ENCODE assay signal across 28 mouse cellular contexts in the genomic region with DNA sequence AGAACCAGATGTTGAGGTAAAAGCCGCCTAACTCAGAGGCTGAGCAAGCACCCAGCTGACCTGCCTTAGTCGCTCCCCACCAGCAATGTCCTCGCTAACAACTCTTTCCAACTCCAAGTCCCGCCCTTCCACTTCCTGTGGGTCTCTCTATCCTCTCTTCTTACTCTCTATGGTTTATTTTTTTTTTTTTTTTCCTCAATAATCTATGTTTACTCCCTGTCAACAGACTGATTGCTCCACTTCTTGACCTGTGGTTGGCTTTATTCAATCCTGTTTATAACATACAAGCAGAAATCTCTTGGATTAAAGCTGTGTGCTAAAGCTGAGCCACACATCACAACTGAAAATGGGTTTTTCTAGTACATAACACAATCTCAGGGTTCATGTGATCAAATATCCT. TPM values are rescaled to one million over a fixed set of nuclear protein-coding genes. Genes with fewer than 3 reads are reported as not detected.
"Had no signal": no experiment of that assay in that cellular context is flagged by ENCODE, and none has a peak within 500 bp of the region (broad histone marks: within the 10 kb centered on the region; RNA-seq: fewer than 3 reads in every experiment).

No protein-coding gene starts in this region.

- H3K27me3 ChIP-seq: limb, embryonic 12.5 days; limb, embryonic 15.5 days; liver, embryonic 15.5 days had no signal

- H3K9me3 ChIP-seq: limb, embryonic 12.5 days; limb, embryonic 15.5 days; liver, embryonic 12.5 days; liver, embryonic 15.5 days had no signal

- H3K36me3 ChIP-seq: limb, embryonic 12.5 days; limb, embryonic 15.5 days; liver, embryonic 12.5 days; liver, embryonic 15.5 days had no signal

- H3K4me1 ChIP-seq: liver, embryonic 15.5 days had no signal

- DNase-seq: kidney, adult 18-20 months; kidney, postnatal 25 days; layer of hippocampus, adult 9-11 months; layer of hippocampus, postnatal 36 days; left cerebral cortex, postnatal 4 days; lung, adult 2 months; lung, postnatal 14 days; lung, postnatal 4 days; midbrain, embryonic 14.5 days; thymus, postnatal 4 days had no signal

- H3K4me3 ChIP-seq: layer of hippocampus, adult 2 months; left cerebral cortex, adult 2 months; limb, embryonic 12.5 days; limb, embryonic 15.5 days; liver, embryonic 12.5 days; liver, embryonic 15.5 days had no signal

- H3K9ac ChIP-seq: limb, embryonic 12.5 days; limb, embryonic 15.5 days; liver, embryonic 12.5 days; liver, embryonic 15.5 days had no signal

- H3K27ac ChIP-seq: kidney, postnatal 0 days; layer of hippocampus, adult 2 months; left cerebral cortex, adult 2 months; limb, embryonic 12.5 days; limb, embryonic 15.5 days; liver, embryonic 12.5 days; liver, embryonic 15.5 days had no signal

RNA-seq across cellular contexts. Expression of gene 9530003J23Rik, which starts 42.8 kb away (rescaled TPM):
- total RNA-seq: layer of hippocampus, adult 2 months; layer of hippocampus, postnatal 36 days; left cerebral cortex, adult 2 months; left cerebral cortex, postnatal 14 days; left cerebral cortex, postnatal 4 days; megakaryocyte progenitor cell, adult 5-6 weeks; megakaryocyte-erythroid progenitor cell, adult 5-6 weeks; midbrain, postnatal 0 days had no signal
- polyA plus RNA-seq: kidney, embryonic 14.5 days; kidney, postnatal 0 days; large intestine, adult 2 months; limb, embryonic 12.5 days; limb, embryonic 15.5 days; liver, embryonic 12.5 days; liver, embryonic 15.5 days; midbrain, embryonic 14.5 days; neural tube, embryonic 11.5 days; neural tube, embryonic 14.5 days; small intestine, adult 2 months; spleen, adult 2 months; stomach, embryonic 16.5 days had no signal
